Mouse (Mus musculus) liver (tissue): ENCODE measurements at regions not wholly inside any gene's neighbourhood (a gene's known extent, or its start where the extent isn't known, plus 50 kb on each side); places are given as distances from the start of the nearest gene placed in this dataset.

Experiments used
- DNase-seq: peaks from one replicate; pipeline ENCODE4 v3.0.0-alpha.2; 2020; ENCODE audit warnings: mixed read lengths

- DNase-seq, result no peak
Observed at GRCm38 (mm10) chr2:74178106-74178505, 267.0 kb upstream of the Atp5g3 start.

DNA sequence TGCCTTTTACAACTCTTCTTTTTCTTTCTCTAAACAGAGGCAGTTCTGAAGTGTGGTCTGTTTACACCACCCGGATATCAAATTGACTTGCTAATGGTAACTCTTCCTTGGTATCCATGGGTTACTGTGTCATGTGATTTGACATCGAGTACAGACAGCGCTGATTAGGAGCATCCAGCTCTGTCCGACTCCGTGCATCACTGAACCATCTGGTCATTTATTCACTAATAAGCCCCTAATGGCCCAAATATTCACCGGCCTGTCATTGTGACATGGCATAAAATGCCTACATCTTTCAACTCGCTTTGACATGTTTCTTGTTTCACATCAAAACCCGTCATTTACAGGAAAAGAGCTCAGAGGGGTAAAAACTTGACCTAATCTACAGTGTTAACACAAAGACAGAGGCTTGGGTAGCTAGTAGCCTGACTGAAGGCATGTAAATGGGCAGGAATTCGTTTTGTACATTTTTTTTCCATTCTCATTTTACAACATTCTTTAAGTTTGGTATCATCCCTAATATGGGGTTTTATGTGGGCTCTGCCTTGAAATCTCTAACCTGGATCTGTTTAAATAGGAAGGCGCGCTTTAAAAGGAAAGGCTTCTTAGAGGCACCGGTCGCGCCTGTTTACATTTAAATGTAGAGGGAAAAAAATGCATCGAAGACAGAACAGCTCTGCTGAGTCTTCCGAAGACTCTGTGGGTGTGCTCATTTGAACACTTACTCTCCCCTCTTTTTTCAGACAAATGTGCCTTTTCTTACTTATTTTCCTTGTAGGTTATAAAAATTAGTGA is 257.8 kb upstream of the Atp5g3 start:
- no peak for DNase-seq

DNA sequence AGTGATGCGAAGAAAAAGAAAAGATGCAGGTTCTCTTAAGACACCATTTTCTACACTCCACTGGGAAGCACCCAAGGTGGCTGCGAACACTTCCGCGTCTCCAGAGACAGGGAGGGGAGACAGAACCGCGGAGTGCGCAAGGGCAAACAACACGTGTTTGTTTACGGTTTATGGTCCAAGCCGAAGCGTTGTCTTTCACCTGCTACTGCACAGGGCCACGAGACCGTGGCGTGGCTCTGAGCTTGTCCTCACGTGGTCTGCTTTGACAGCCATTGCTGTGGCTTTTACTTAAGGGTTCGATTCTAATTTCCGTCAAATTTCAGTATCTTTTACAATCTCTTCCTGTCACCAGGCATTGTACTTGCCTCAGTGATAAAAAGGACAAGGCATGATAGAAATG is 257.2 kb upstream of the Atp5g3 start:
- no peak for DNase-seq

GRCm38 (mm10) chr2:74154062-74154461 is 242.9 kb upstream of the Atp5g3 start:
- no peak for DNase-seq

DNA sequence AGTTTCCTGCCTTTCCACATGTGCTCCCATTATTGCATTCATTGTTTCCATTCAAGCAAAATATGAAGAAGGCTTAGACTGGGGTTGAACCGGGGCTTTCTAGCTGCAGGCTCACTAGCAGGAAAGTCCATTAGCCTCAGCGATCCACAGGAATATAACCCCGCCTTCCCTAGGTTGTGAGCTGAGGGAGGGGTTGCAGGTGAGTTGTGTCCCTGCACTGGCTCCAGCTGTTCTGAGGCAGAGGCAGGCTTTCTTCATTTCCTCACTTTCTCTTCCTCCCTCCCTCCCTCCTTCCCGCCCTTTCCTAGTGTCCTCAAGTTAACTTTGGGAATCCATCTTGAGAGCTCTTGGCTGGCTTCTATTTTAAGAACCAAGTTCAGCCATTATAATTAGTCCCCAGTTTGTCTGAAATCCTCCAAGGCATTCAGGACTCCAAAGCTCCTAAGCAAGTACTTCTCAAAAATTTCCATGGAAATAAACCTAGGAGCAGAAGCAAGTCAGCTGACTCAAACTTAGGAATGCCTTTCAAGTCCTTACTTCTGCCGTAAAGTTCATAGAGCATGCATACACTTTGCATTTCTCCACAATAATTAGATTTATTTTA is 242.2 kb upstream of the Atp5g3 start:
- no peak for DNase-seq

GRCm38 (mm10) chr2:74152534-74153246 is 241.6 kb upstream of the Atp5g3 start:
- DNase-seq, result no peak

DNA sequence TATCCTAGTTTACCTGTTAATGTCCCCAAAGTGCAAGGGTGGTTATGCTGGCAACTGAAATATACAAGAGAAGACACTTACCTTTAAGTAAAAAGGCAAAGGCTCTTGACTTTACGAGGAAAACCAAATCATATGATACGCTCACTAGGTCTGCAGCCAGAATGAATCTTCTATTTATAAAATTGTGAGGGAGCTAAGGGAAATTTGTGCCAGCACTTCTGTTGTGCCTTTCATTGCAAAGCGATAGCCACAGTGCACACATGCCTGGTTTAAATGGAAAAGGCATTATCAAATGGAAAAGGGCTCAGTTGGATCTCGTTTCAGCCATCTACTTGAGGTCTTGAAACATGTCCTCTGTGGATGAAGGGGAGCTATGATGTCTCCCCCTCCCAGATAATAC is 236.1 kb upstream of the Atp5g3 start:
- no peak for DNase-seq

DNA sequence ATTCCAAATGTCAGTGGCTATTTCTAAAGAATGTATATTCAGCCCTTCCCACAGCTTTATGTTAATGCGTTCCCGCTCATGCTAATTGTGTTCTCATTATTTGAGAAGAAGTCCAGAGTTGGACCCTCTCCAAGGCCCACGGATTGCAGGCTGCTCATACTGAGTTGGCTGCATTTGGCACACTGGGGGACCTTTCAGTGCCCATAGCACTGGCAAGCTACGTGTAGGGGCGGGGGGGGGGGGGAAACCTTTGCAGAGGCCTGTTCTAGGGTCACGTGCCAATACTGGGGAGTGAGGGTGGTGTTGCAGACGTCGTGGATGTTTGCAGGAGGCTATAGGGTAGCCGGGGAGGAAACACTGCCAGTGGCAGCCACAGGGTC is 225.5 kb upstream of the Atp5g3 start:
- DNase-seq, result no peak

DNA sequence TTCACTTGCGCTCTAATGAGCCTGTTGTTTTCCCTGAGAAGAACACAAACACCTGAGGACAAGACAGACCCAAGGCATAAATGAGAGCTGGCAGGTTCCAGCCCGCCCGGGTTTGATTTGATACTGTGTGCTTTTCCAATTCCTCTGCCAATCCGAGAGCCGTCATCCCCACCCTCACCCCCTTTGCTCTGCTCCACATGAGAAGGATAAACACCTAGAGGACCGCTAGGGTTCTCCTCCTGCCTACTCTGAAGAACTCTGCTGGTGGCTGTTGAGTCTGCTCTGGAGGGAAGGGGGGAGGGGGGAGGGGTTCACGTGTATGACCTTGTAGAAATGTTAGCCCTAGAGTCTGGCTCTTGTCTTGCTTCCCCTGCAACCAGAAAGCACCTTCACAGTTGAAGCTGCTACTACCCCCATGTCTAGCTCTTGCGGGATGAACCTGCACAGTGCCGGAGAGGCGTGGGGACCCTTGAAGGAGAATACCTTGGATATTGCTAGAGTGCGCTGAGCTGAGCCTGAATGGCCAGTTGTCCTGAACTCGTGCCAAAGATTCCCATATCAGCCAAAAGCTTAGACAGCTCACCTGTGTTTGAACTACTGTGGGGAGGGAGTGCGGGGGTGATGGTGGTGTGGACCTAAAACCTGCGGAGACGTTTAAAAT is 225.0 kb upstream of the Atp5g3 start:
- no peak for DNase-seq

DNA sequence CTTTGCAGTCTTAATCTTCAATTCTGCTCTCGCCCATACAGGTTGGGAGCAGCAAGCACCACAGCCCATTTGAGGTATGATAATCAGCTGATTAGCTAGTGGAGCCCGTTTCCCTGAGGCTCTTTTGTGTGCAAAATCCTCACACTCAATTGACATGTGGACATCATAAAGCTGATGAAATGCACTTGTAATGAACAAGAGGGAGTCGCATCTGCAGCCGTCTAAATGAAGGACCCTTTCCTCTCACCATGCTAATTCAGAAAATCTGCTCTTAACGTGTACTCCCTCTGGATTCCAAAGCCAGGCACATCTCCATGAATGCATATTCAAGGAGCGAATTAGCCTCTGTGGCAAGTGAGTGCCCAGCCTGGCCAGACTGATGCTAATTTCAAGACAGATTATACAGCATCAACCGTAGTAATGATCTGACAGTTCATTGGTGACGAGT is 219.0 kb upstream of the Atp5g3 start:
- no peak for DNase-seq

DNA sequence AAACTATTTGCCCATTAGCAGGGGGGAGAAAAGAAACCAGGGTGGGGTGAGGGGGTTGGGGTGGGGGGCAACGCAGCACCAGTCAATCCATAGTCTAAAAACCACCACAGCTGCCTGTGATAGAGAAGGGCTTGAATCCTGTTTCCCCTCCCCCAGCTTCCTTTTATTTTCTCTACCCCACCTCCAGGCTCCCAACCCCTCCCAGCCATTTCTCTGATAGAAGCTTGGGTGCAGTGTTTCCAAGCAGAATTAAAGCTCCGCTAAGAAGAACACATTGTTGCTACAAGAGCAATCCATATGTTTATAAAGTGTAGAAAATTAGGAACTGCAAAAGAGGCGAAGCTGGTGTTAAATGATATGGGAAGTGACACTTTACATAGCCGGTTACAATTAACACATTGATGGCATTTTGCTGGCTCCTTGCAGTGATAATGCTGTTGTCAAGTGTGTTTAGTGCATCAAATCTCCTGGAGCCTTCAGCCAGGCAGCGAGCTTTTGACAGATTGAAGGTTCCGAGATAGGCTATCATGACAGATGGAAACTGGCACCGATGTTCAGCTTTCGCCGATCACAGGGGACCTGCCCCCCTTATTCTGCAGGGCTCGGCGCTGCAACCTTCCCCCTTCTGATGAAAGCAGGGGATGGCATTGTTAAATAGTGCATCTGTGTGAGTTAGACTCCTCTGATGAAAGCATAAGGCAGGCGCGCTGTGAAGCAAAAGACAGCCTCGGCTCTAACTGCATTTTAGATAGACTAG is 217.8 kb upstream of the Atp5g3 start:
- DNase-seq, result no peak

DNA sequence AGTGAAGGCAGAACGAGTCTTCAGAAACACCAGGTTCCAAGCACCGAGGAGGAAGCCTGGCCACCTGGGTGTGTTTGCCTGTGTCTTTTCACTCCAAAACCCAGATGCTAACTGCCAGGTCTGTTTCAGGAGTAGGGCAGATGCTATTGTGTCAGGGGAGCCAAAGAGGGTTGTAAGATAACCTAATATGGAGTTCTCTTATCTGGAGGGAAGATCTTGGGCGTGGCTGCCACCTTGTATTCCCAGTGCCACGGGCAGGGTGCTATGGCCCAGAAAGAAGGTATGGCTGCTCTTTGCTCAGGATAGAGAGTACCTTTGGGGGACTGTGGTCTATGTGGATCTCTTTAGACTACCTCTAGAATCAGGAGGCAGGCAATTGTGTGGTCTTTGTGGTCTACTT is 216.0 kb upstream of the Atp5g3 start:
- no peak for DNase-seq

- no peak for DNase-seq
Observed at GRCm38 (mm10) chr2:74124252-74124651, 213.1 kb upstream of the Atp5g3 start.

GRCm38 (mm10) chr2:74123360-74124074 is 212.4 kb upstream of the Atp5g3 start:
- DNase-seq, result no peak

DNA sequence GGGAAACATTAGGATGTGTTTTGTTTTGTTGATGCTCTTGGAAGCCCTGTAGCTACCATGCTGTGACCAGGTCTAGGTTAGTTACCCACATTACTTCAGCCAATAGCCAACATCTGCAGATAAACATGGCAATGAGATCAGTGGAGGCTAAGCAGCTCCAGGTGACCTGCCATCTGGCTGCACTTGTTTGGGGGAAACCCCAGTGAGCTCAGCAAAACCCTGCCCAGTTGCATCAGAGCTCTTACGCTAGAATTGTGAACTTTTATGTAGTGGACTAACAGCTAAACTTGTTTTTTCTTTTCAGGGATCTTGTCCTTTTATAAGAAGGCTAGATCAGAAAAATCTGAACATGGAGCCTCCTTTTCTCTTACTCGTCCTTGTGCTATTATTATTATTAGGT is 211.8 kb upstream of the Atp5g3 start:
- DNase-seq, result no peak

- DNase-seq, result no peak
Observed at GRCm38 (mm10) chr2:74120051-74120450, 208.9 kb upstream of the Atp5g3 start.

GRCm38 (mm10) chr2:74119167-74119937 is 208.2 kb upstream of the Atp5g3 start:
- no peak for DNase-seq

GRCm38 (mm10) chr2:74106472-74106871 is 195.3 kb upstream of the Atp5g3 start:
- no peak for DNase-seq

GRCm38 (mm10) chr2:74099671-74100372 is 188.7 kb upstream of the Atp5g3 start:
- DNase-seq, result no peak

DNA sequence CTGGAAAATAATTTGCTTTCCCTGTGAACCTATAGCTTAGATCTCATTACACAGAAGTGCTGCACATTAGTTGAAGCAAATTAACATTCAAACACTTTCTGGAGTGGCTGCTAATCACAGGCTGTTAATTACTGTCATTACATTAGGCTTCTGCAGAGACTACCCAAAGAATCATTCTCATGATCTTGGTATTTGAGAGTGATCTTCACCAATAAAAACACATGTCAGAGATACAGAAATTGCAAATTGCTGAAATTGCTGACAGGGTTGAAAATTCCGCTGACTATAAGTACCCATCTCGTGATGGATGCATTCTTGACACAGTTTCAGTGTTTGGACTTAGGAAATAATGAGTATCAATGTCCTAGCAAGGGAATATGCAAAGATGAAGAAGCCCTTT is 185.7 kb upstream of the Atp5g3 start:
- no peak for DNase-seq

- no peak for DNase-seq
Observed at GRCm38 (mm10) chr2:74093494-74093893, 182.4 kb upstream of the Atp5g3 start.
